Mouse (Mus musculus) embryonic facial prominence, embryonic 14.5 days (tissue): ENCODE data around the gene Mfsd2b. TPM values are rescaled to one million over a fixed set of nuclear protein-coding genes. Genes with fewer than 3 reads are reported as not detected.

Source experiments
- ATAC-seq: fragments of 200-750 bp; cut with Nextera tagmentation; 2 replicates; pipeline ENCODE4 v1.8.0; 2017; ENCODE audit warnings: low read depth, moderate number of reproducible peaks, moderate TSS enrichment
- DNase-seq: peaks from one replicate; pipeline ENCODE4 v3.0.0-alpha.2; 2015; ENCODE audit warnings: low spot score
- H3K27ac ChIP-seq: fragments of 300-500 bp; sonication (generic); replicated peaks from 2 replicates; pipeline ENCODE4 v1.5.1; 2014; ENCODE audit warnings: low read depth, mild to moderate bottlenecking, low read length, moderate library complexity
- H3K27me3 ChIP-seq: fragments of 300-500 bp; sonication (generic); replicated peaks from 2 replicates; pipeline ENCODE4 v1.6.1; 2014; ENCODE audit warnings: low read length; ENCODE audit not compliant: control insufficient read depth, insufficient read depth
- H3K36me3 ChIP-seq: fragments of 300-500 bp; sonication (generic); 2 replicates; pipeline ENCODE4 v1.6.1; 2014; ENCODE audit warnings: low read length, mixed read lengths; ENCODE audit not compliant: control insufficient read depth, insufficient read depth
- H3K4me1 ChIP-seq: fragments of 300-500 bp; sonication (generic); 2 replicates; pipeline ENCODE4 v1.6.1; 2014; ENCODE audit warnings: antibody characterized with exemption, low read length; ENCODE audit not compliant: control insufficient read depth, insufficient read depth
- H3K4me2 ChIP-seq: fragments of 300-500 bp; sonication (generic); 2 replicates; pipeline ENCODE4 v1.6.1; 2014; ENCODE audit warnings: low read depth, mild to moderate bottlenecking, low read length, moderate library complexity, mixed read lengths
- H3K4me3 ChIP-seq: fragments of 300-500 bp; sonication (generic); 2 replicates; pipeline ENCODE4 v1.5.1; 2014; ENCODE audit warnings: low read depth, mild to moderate bottlenecking, low read length
- H3K9ac ChIP-seq: fragments of 300-500 bp; sonication (generic); 2 replicates; pipeline ENCODE4 v1.6.1; 2014; ENCODE audit warnings: low read depth, mild to moderate bottlenecking, low read length, moderate library complexity, mixed read lengths
- H3K9me3 ChIP-seq: fragments of 300-500 bp; sonication (generic); 2 replicates; pipeline ENCODE4 v1.6.1; 2016; ENCODE audit warnings: low read length; ENCODE audit not compliant: control insufficient read depth
- WGBS: fragments of 180-500 bp; shearing (Covaris S2); extraction: QIAGEN DNeasy Blood & Tissue Kit; methylation state at CpG from one replicate; pipeline ENCODE4 v1.1.7; 2014; 5-methylcytosine and 5-hydroxymethylcytosine counted together
- polyA plus RNA-seq: library from polyadenylated mRNA; unstranded; fragments of >200 nt; fragmentation: Nextera tagmentation; extraction: Ambion mirVana; gene quantifications from 2 replicates; pipeline ENCODE4 v1.2.1, GENCODE M21; 2014

Gene Mfsd2b
- polyA plus RNA-seq, 1 experiment from 2014 or later, result 0.70 TPM

DNA sequence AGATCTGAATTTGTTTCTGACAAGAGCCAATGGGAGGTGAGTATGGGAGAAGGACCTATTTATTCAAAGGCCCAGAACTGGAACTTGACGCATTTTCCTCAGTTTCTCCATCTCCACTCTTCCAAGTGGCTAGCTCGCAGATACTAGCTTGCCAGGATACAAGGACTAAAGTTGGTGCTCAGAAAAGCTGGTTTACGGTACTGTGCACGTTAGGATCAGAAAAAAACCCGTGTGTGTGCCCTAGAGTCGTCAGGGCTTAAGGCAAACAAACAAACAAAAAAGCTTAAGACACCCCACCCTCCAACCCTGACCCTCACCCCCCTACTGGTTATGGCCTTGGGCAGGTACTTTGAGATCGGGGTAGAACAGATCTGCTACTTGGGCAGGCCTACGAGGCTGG is 31.7 kb downstream of the Mfsd2b start:
- H3K27ac ChIP-seq, result no peak overlapping the region
- H3K4me3 ChIP-seq, result no peak overlapping the region
- H3K27me3 ChIP-seq, result no peaks in the 10 kb centered on the region
- H3K36me3 ChIP-seq, result no peaks in the 10 kb centered on the region
- peaks cover 5% of the 10 kb centered on the region; the same call in 1 of the 2 replicates for H3K4me1 ChIP-seq
- DNase-seq, result no peak
- H3K9me3 ChIP-seq, result no peaks in the 10 kb centered on the region
- WGBS, result 91% methylated on average over 8 of the region's 8 CpGs
- no peak overlapping the region for H3K9ac ChIP-seq
- ATAC-seq, result no peak
- H3K4me2 ChIP-seq, result peak overlapping the region; percentile 61; the same call in 1 of the 2 replicates

DNA sequence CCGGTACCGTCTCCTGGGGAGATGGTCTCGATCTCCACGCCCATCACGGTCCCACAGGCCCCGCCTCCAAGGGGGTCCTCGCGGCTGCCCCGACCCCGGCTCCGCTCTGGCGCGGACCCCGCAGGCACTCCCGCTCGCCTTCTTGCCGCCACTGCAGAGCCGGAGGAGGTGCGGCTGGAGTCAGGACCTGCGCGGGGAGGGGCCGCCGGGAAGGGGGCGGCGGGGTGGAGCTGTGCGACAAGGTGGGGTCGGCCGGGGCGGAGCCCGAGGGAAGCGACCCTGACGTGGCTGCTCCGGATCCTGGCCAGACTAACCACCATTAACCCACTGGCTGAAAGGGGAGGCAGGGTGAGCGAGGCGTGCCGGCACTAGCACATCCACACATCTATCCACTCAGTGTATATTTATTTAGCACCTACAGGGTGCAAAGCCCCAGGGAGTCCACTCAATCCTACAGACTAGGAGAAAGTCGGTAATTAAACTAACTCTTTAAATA is 32.7 kb downstream of the Mfsd2b start, which contains the start of gene Fkbp1b:
Gene Fkbp1b, minus strand, starts transcription at position 200 of the 496 bp plus-strand sequence.
- peak; percentile 69 for DNase-seq
- peak within 1 kb of the TSS; percentile 74 for H3K9ac ChIP-seq
- peaks cover 5% of the 10 kb centered on the region; the same call in 1 of the 2 replicates for H3K4me1 ChIP-seq
- ATAC-seq, result peak; percentile 80
- whole genome bisulfite sequencing, result under 1% methylated on average over 16 of the region's 37 CpGs
- H3K27ac ChIP-seq, result 0 out of 2 replicates have a peak within 1 kb of the TSS, but pooled peaks have one; percentile 6
- peak within 1 kb of the TSS; percentile 89 for H3K4me2 ChIP-seq
- peak within 1 kb of the TSS; percentile 79 for H3K4me3 ChIP-seq
- no peaks in the 10 kb centered on the region for H3K9me3 ChIP-seq
- H3K27me3 ChIP-seq, result no peaks in the 10 kb centered on the region
- H3K36me3 ChIP-seq, result no peaks in the 10 kb centered on the region

DNA sequence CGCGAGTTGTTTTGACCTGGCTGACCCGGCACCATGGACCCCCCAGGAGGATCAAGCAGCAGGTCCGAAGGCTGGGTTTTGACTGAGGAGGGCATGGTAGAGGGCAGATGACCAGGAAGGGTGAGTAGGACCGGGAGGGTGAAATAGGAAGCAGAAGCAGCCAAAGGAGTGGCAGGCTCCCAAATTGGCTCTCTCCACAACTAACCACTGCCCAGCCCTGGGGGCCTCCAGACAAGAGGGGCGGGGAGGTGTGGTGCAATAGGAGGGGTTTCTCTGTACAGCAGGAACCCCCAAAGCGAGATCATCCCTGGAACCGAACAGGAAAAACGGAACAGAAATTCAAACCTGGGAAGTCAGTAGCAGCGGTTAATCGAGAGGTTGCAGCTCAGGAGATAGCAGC is 33.4 kb downstream of the Mfsd2b start:
- no peak overlapping the region for H3K27ac ChIP-seq
- no peak for ATAC-seq
- peak; percentile 12 for DNase-seq

DNA sequence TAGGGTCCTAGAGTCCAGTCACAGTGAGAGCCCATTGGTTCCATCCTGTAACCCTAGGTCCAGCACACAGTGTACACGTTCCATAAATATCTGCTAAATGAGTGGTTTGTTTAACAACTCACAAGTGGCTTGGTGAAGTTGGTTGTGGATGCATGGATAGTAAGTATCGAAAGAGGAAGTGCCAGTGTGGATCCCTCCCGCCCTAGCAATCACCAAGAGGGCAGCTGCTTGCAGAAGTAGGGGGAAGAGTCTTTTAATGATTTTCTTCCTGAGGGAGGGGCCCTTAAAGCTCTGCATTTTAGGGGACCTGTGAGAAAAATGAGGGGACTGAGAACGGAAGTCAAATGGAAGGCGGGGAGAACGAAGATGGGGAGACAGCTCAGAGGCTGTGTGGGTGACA is 34.1 kb downstream of the Mfsd2b start:
- Histone ChIP-seq H3K9ac (no peak overlapping the region), H3K36me3 (no peaks in the 10 kb centered on the region), H3K9me3 (no peaks in the 10 kb centered on the region), H3K4me1 (peaks cover 5% of the 10 kb centered on the region; the same call in 1 of the 2 replicates), H3K4me2 (peak overlapping the region; percentile 89), H3K27me3 (no peaks in the 10 kb centered on the region), H3K27ac (no peak overlapping the region), H3K4me3 (peak overlapping the region; percentile 79; the same call in 1 of the 2 replicates)
- DNase-seq, result no peak
- 56% methylated on average over 6 of the region's 6 CpGs for WGBS
- no peak for ATAC-seq

More for the DNA sequence above, 33.4 kb downstream of the Mfsd2b start:
- H3K27me3 ChIP-seq, result no peaks in the 10 kb centered on the region
- peak overlapping the region; percentile 89 for H3K4me2 ChIP-seq
- H3K9ac ChIP-seq, result peak overlapping the region; percentile 74
- 1% methylated on average over 11 of the region's 11 CpGs for WGBS
- H3K4me3 ChIP-seq, result peak overlapping the region; percentile 79
- no peaks in the 10 kb centered on the region for H3K9me3 ChIP-seq
- H3K36me3 ChIP-seq, result no peaks in the 10 kb centered on the region
- peaks cover 5% of the 10 kb centered on the region; the same call in 1 of the 2 replicates for H3K4me1 ChIP-seq

DNA sequence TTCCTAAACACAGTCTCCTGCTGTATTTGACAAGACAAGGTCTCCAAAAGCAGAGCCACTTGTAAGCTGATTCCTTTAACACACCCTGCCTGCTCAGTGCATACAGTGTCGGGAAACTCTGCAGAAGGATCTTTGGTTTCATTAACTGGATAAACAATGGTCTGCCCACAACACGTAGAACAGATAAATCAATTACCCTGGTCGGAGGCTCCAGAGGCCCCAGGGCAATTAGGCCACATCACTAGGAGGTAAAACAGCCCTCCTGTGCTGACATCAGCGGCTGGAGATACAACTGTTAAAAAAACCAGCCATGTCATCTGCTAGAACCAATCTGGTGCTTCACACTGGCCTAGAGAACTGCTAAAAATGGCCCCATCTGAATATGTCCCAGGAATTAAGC is 37.2 kb downstream of the Mfsd2b start:
- no peak overlapping the region for H3K4me3 ChIP-seq
- peaks cover 7% of the 10 kb centered on the region; the same call in 1 of the 2 replicates for H3K36me3 ChIP-seq
- 44% methylated on average over 4 of the region's 4 CpGs for WGBS
- H3K9ac ChIP-seq, result no peak overlapping the region
- no peak overlapping the region for H3K27ac ChIP-seq
- ATAC-seq (no peak), DNase-seq (no peak)
- H3K4me2 ChIP-seq, result no peak overlapping the region
- H3K27me3 ChIP-seq, result no peaks in the 10 kb centered on the region
- peaks cover 5% of the 10 kb centered on the region; the same call in 1 of the 2 replicates for H3K4me1 ChIP-seq
- no peaks in the 10 kb centered on the region for H3K9me3 ChIP-seq

DNA sequence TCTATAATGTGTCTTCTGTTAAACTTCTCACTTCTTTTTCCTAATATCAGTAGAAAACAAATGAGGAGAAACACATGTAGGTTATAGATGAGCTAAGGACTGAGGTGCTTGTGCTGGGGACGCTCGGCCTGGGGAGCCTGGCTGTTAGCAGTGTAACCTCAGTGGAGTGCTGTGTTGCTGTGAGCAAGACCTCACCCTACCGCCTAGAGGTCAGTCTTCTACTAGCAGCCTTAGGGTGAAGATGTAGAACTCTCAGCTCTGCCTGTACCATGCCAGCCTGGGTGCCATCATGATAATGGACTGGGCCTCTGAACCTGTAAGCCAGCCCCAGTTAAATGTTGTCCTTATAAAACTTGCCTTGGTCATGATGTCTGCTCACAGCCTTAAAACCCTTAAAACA is 46.9 kb downstream of the Mfsd2b start:
- H3K27me3 ChIP-seq, result no peaks in the 10 kb centered on the region

DNA sequence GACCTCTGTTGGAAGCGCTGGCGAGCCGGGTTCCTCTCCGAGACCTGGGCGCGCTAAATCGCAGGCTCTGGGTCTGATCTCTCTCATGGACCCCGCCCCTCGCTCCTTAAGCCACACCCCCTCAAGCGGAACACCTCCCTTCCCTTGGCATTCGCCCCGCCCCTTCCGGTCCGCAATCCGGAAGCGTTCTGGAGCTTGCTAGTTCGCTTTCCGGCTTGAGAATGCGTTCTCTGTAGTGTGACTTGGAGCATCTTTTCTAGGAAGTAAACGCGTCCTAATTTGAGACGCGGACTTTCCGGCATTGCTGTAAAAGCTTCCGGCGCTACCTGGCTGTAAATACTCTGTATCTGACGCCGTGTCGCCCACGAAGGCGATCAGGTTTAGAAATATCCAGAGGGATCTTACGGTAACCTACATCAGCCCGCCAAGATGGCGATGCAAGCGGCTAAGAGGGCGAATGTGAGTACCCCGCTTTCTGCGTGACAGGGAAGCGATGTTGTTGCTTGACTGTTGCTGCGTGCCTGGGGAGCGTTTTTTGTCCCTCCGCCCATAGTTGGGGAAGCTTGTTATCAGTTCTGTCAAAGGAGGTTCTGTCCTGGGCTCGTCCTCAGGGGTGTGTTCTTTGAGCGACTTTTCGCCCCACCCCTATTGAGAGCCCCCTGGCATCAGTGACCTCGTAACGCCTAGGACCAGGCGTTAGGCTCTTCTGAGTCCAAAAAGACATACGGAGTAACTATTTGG is 56.6 kb downstream of the Mfsd2b start, which contains the start of gene Sf3b6:
Gene Sf3b6, plus strand, starts transcription at position 184 of the 741 bp plus-strand sequence.
- DNase-seq, result peak; percentile 98
- H3K4me1 ChIP-seq, result peaks cover 14% of the 10 kb centered on the region
- peaks cover 27% of the 10 kb centered on the region for H3K36me3 ChIP-seq
- ATAC-seq, result peak; percentile 98
- peak within 1 kb of the TSS; percentile 84 for H3K27ac ChIP-seq
- H3K27me3 ChIP-seq, result no peaks in the 10 kb centered on the region
- WGBS, result under 1% methylated on average over 48 of the region's 49 CpGs
- peak within 1 kb of the TSS; percentile 75 for H3K9ac ChIP-seq
- H3K9me3 ChIP-seq, result no peaks in the 10 kb centered on the region
- H3K4me3 ChIP-seq, result peak within 1 kb of the TSS; percentile 66
- peak within 1 kb of the TSS; percentile 70 for H3K4me2 ChIP-seq

More for the DNA sequence above, 46.9 kb downstream of the Mfsd2b start:
- DNase-seq, result no peak
- Histone ChIP-seq H3K36me3 (peaks cover 61% of the 10 kb centered on the region), H3K9ac (no peak overlapping the region), H3K4me1 (no peaks in the 10 kb centered on the region), H3K4me2 (no peak overlapping the region), H3K9me3 (no peaks in the 10 kb centered on the region), H3K27ac (no peak overlapping the region), H3K4me3 (no peak overlapping the region)
- no peak for ATAC-seq
- WGBS, result 75% methylated on average over 3 of the region's 3 CpGs

DNA sequence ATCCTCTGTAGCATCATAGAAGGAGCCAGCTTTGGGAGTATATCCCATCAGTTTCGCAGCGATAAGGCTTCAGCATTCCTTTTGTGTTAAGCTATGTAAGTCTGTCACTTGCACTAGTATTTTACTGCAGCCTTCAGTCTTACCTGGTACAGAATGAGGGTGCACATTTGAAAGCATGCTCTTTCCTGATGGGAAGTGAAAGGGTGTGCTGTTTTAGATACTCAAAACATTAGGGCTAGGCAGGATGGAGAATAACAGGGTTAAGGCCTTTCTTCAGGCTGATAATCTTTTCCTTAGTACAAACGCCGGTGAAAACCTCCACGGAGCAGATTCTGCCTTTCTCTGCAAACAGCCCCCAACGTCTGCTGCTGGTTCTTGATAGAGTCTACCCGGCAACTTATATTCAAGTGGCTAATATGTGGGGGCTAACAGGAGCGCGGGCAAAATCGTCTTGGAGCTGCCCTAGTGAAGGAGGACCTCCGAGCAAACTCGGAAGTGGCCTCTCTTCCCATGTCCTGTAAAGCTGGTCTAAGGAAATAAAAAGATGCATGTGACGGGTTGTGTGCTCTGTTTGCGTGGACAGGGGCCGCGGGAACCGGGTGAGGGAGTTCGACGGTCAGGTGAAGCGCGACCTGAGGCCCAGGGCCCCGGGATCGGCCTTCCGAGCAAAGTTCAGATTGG is 57.3 kb downstream of the Mfsd2b start:
- Histone ChIP-seq H3K4me2 (peak overlapping the region; percentile 66), H3K9me3 (no peaks in the 10 kb centered on the region), H3K36me3 (peaks cover 19% of the 10 kb centered on the region), H3K9ac (peak overlapping the region; percentile 75), H3K4me3 (peak overlapping the region; percentile 66), H3K4me1 (peaks cover 14% of the 10 kb centered on the region), H3K27me3 (no peaks in the 10 kb centered on the region), H3K27ac (peak overlapping the region; percentile 84)
- no peak for DNase-seq
- peak; percentile 74 for ATAC-seq
- 14% methylated on average over 15 of the region's 24 CpGs for WGBS
